Mouse (Mus musculus): ENCODE measurements around the gene Prkci. TPM values are rescaled to one million over a fixed set of nuclear protein-coding genes. Genes with fewer than 3 reads are reported as not detected.

Gene Prkci
- polyA plus RNA-seq, 1 experiment, result 10.8 TPM

DNA sequence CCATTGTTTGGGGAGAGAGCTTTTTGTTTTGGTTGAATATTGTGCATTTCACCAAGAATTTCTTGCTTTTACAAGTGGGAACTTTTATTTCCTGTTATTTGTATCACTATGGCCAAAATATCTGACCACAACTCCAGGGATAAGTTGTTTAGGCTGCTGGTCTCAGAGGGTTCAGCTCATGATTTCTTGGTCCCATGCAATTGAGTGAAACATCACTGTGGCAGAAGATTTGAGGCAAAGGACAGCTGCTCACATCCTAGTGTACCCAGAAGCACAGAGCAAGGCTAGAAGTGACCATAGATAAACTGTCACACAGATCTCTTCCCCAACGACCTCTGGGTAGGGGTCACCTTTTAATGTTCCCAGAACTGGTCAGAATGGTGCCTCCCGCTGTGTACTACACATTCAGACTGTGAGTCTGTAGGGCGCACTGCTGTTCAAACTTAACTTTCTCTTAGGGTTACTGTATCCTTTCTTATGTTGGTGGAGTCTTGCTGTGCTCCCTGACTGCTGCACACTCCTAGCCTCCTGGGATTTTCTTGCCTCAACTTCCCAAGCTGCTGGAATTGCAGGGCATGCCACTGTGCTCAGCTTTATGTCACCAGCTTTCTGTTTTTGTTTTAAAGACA is 5.6 kb downstream of the Prkci start:
- Histone ChIP-seq H3ac (ENCODE audit: control insufficient read depth, insufficient read length) (no peak overlapping the region), H3K4me3 (no peak overlapping the region), H3K27me3 (ENCODE audit: control insufficient read depth, insufficient read depth, insufficient read length) (no peaks in the 10 kb centered on the region), H3K4me2 (ENCODE audit: low read depth) (no peak overlapping the region), H3K79me2 (ENCODE audit: control insufficient read depth, insufficient read depth) (peaks cover 95% of the 10 kb centered on the region), H3K36me3 (ENCODE audit: control insufficient read depth, insufficient read depth) (no peaks in the 10 kb centered on the region)
- TF ChIP-seq TCF12 (IDR thresholded peaks at IDR 0.05; ENCODE audit: insufficient read depth, poor library complexity, severe bottlenecking) (no peak), MAX (IDR thresholded peaks at IDR 0.05; ENCODE audit: low read depth) (no peak), CEBPB (IDR thresholded peaks at IDR 0.05; ENCODE audit: insufficient read depth, poor library complexity, severe bottlenecking) (peak; percentile 58; the same call in 1 of the 2 replicates)

DNA sequence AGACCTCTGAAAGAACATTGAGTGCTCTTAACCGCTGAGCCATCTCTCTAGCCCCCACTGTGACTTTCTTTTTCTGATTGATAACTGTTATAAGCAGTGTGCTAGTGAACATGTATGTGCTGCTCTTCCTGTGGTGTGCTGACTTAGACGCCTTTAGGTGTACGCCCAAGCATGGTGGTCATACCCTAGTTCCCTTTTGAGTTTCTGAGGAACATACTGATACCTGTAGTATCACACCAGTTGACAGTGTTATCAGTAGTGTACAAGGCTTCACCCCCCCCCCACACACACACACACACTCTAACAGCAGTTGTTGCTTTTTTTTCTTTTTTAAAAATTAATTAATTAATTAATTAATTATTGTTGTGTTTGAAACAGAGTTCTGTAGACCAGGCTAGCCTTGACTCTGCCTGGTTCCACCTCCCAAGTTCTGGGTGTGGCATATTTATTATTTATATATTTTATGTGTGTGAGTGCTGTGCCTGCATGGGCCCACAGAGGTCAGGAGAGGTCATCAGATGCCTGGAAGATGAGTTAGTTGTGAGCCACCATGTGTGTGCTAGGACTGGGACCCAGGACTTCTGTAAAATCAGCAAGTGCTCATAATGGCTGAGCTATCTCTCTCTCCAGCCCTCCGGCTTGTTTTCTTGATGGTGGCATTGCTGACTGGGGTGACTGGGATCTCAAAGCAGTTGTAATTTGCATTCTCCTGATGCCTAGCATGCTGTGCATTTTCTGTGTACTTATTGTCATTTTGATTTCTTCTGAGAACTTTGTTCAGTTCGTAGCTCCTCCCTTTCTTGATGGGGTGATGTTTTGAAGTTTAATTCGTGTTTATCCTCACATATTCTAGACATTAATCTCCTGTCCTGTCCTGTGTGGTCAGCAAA is 9.0 kb downstream of the Prkci start:
- Histone ChIP-seq H3K36me3 (ENCODE audit: control insufficient read depth, insufficient read depth) (no peaks in the 10 kb centered on the region), H3K4me3 (no peak overlapping the region), H3K27me3 (ENCODE audit: control insufficient read depth, insufficient read depth, insufficient read length) (no peaks in the 10 kb centered on the region), H3K79me2 (ENCODE audit: control insufficient read depth, insufficient read depth) (peaks cover 92% of the 10 kb centered on the region), H3ac (ENCODE audit: control insufficient read depth, insufficient read length) (no peak overlapping the region), H3K4me2 (ENCODE audit: low read depth) (no peak overlapping the region)
- TF ChIP-seq POLR2A (IDR thresholded peaks at IDR 0.05; ENCODE audit: insufficient read length, low read depth), result no peak

DNA sequence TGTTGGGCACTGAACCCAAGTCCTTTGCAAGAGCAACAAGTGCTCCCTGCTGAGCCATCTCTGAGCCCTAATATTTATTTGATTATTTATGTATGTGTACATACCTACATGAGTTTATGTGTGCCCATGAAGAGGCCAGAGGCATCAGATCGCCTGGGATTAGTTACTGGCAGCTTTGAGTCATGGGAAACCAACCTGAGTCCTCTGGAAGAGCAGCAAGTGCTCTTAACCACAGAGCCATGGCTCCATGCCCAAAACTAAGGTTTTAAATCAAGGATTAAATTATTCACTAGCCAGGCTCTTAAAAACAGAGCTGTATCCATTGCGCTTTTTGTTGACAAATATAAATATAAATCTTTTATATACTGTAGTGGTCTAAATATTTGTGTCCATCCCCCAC is 18.8 kb downstream of the Prkci start:
- Histone ChIP-seq H3K4me3 (no peak overlapping the region), H3K27me3 (ENCODE audit: control insufficient read depth, insufficient read depth, insufficient read length) (no peaks in the 10 kb centered on the region), H3K79me2 (ENCODE audit: control insufficient read depth, insufficient read depth) (peaks cover 79% of the 10 kb centered on the region), H3ac (ENCODE audit: control insufficient read depth, insufficient read length) (no peak overlapping the region), H3K36me3 (ENCODE audit: control insufficient read depth, insufficient read depth) (no peaks in the 10 kb centered on the region), H3K4me2 (ENCODE audit: low read depth) (peak overlapping the region; percentile 15)
- TF ChIP-seq MYOD1 (IDR thresholded peaks at IDR 0.05; ENCODE audit: control insufficient read depth in 1 of 3, insufficient read length in 2 of 3, low read depth in 2 of 3) (no peak), USF1 (IDR thresholded peaks at IDR 0.05; ENCODE audit: low read depth) (no peak), MAX (IDR thresholded peaks at IDR 0.05; ENCODE audit: low read depth) (no peak), SRF (IDR thresholded peaks at IDR 0.05; ENCODE audit: control insufficient read depth, insufficient read length, low read depth) (no peak)

DNA sequence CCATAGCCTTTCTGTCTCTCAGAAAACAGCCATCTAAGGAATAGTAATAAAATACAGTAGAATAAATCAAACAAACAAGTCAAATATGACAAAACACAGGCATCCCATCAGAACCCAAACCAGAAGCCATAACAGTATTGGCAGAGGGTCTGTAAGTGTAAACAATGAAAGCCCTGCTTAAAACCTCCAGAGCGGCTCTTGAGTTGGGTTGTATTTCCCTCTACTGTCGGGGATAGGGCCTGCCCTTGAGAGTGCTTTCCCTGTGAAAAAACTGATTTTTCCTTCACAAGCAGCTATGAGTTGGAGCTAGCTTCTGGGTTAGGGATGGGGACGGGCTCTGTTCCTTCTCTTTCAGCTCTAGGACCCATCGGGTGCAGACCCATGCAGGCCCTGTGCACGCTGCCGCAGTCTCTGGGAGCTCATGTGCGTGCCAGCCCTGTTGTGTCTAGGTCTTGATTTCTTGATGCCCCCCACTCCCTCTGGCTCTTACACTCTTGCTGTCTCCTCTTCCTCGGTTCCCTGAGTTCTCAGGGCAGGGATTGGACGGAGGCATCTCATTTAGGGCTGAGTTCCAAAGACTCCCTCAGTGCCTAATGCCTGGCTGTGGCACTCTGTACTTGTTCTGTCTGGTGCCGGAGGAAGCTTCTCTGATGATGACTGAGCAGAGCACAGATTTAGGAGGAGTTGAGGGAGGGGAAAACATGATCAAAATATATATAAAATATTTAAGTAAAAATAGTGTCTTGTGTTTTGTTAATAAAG is 20.3 kb downstream of the Prkci start:
- Histone ChIP-seq H3K4me2 (ENCODE audit: low read depth) (no peak overlapping the region), H3K4me3 (no peak overlapping the region), H3K36me3 (ENCODE audit: control insufficient read depth, insufficient read depth) (no peaks in the 10 kb centered on the region), H3K79me2 (ENCODE audit: control insufficient read depth, insufficient read depth) (peaks cover 64% of the 10 kb centered on the region), H3K27me3 (ENCODE audit: control insufficient read depth, insufficient read depth, insufficient read length) (no peaks in the 10 kb centered on the region), H3ac (ENCODE audit: control insufficient read depth, insufficient read length) (no peak overlapping the region)
- TF ChIP-seq MAX (IDR thresholded peaks at IDR 0.05; ENCODE audit: low read depth), result no peak
- no peak for TF ChIP-seq E2F4 (IDR thresholded peaks at IDR 0.05; ENCODE audit: insufficient read depth)
- no peak for TF ChIP-seq MYOD1 (IDR thresholded peaks at IDR 0.05; ENCODE audit: control insufficient read depth in 1 of 3, insufficient read length in 2 of 3, low read depth in 2 of 3)
- TF ChIP-seq POLR2A (IDR thresholded peaks at IDR 0.05; ENCODE audit: insufficient read length, low read depth), result no peak
- TF ChIP-seq MYOG (IDR thresholded peaks at IDR 0.05; ENCODE audit: control insufficient read depth in 1 of 3, insufficient read depth in 1 of 3, insufficient read length in 2 of 3, low read depth in 2 of 3), result no peak
- TF ChIP-seq CEBPB (IDR thresholded peaks at IDR 0.05; ENCODE audit: insufficient read depth, poor library complexity, severe bottlenecking), result no peak
- TF ChIP-seq USF1 (IDR thresholded peaks at IDR 0.05; ENCODE audit: low read depth), result no peak
- no peak for TF ChIP-seq REST (IDR thresholded peaks at IDR 0.05; ENCODE audit: insufficient read depth, insufficient read length)
- no peak for TF ChIP-seq TCF12 (IDR thresholded peaks at IDR 0.05; ENCODE audit: insufficient read depth, poor library complexity, severe bottlenecking)
- TF ChIP-seq POLR2AphosphoS2 (IDR thresholded peaks at IDR 0.05; ENCODE audit: insufficient read length, low read depth), result no peak

DNA sequence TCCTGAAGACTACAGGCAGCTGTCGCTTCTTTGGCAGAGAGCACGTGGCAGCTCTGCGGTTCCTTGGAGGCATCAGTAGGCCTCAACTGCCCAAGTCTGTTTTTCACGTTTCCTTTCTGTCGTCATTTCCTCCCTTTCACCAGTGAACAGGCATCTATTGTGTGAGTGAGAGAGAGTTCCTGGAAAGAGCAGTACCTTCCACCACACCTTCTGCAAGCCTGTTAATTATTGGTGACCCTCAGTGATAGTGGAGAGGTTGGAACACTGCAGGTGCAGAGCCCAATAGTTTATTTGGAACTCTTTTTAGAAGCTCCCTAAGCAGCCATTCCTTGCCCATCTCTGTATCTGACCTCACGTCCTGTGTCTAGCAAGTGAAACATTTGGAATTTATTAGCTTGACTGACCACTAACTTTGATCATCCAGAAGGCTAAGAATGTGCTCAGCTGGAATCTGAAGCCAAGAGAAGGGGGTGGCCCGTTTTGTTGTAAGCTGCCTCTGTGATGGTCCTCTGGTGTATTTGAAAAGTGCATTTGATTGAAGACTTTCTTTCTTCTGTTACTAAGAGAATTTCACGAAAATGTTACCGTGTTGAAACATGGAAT is 21.1 kb downstream of the Prkci start:
- no peak overlapping the region for H3K4me3 ChIP-seq
- no peak for TF ChIP-seq E2F4 (IDR thresholded peaks at IDR 0.05; ENCODE audit: insufficient read depth)
- TF ChIP-seq CEBPB (IDR thresholded peaks at IDR 0.05; ENCODE audit: insufficient read depth, poor library complexity, severe bottlenecking), result no peak
- TF ChIP-seq REST (IDR thresholded peaks at IDR 0.05; ENCODE audit: insufficient read depth, insufficient read length), result no peak
- peak in 1 of 3 experiments; percentile 46 for TF ChIP-seq MYOG (IDR thresholded peaks at IDR 0.05; ENCODE audit: control insufficient read depth in 1 of 3, insufficient read depth in 1 of 3, insufficient read length in 2 of 3, low read depth in 2 of 3)
- TF ChIP-seq SRF (IDR thresholded peaks at IDR 0.05; ENCODE audit: control insufficient read depth, insufficient read length, low read depth), result no peak
- no peak for TF ChIP-seq USF1 (IDR thresholded peaks at IDR 0.05; ENCODE audit: low read depth)
- TF ChIP-seq MYOD1 (IDR thresholded peaks at IDR 0.05; ENCODE audit: control insufficient read depth in 1 of 3, insufficient read length in 2 of 3, low read depth in 2 of 3), result peak in 2 of 3 experiments; percentile 14 to 34
- no peak for TF ChIP-seq TCF3 (IDR thresholded peaks at IDR 0.05; ENCODE audit: insufficient read length, low read depth)
- no peak for TF ChIP-seq MAX (IDR thresholded peaks at IDR 0.05; ENCODE audit: low read depth)
- TF ChIP-seq TCF12 (IDR thresholded peaks at IDR 0.05; ENCODE audit: insufficient read depth, poor library complexity, severe bottlenecking), result no peak
- TF ChIP-seq POLR2A (IDR thresholded peaks at IDR 0.05; ENCODE audit: insufficient read length, low read depth), result no peak
- TF ChIP-seq POLR2AphosphoS2 (IDR thresholded peaks at IDR 0.05; ENCODE audit: insufficient read length, low read depth), result no peak
- no peaks in the 10 kb centered on the region for H3K36me3 ChIP-seq (ENCODE audit: control insufficient read depth, insufficient read depth)
- peaks cover 62% of the 10 kb centered on the region for H3K79me2 ChIP-seq (ENCODE audit: control insufficient read depth, insufficient read depth)
- no peaks in the 10 kb centered on the region for H3K27me3 ChIP-seq (ENCODE audit: control insufficient read depth, insufficient read depth, insufficient read length)
- peak overlapping the region; percentile 46 for H3K4me2 ChIP-seq (ENCODE audit: low read depth)
- H3ac ChIP-seq (ENCODE audit: control insufficient read depth, insufficient read length), result no peak overlapping the region
